Mouse (Mus musculus): Measurements from ENCODE around the gene Noct.
A peak's percentile ranks its signal among the peaks of the same experiment; 100 is the strongest.

The Noct gene

GRCm38 (mm10) chr3:51230886-51231285 is 6.6 kb downstream of the Noct start:
- no peak for DNase-seq (ENCODE audit: low spot score in 2 of 2)

- no peak for DNase-seq (ENCODE audit: low spot score in 2 of 2)
These were observed 7.3 kb downstream of the Noct start for GRCm38 (mm10) chr3:51231499-51231898.

- no peak for DNase-seq (ENCODE audit: low spot score in 2 of 2)
These were observed 8.1 kb downstream of the Noct start for GRCm38 (mm10) chr3:51232205-51232910.

GRCm38 (mm10) chr3:51233474-51233873 is 9.2 kb downstream of the Noct start:
- no peak for DNase-seq (ENCODE audit: low spot score in 2 of 2)

- peak; percentile 67 to 78 for DNase-seq (ENCODE audit: low spot score in 2 of 2)
These were observed 9.9 kb downstream of the Noct start for GRCm38 (mm10) chr3:51233918-51234751.

- no peak for DNase-seq (ENCODE audit: low spot score in 2 of 2)
These were observed 10.5 kb downstream of the Noct start for GRCm38 (mm10) chr3:51234752-51235055.

- DNase-seq (ENCODE audit: low spot score in 2 of 2): no peak
These were observed 14.3 kb downstream of the Noct start for GRCm38 (mm10) chr3:51238515-51238914.

GRCm38 (mm10) chr3:51239541-51239940 is 15.3 kb downstream of the Noct start:
- no peak for DNase-seq (ENCODE audit: low spot score in 2 of 2)

GRCm38 (mm10) chr3:51247704-51248103 is 23.5 kb downstream of the Noct start:
- DNase-seq (ENCODE audit: low spot score in 2 of 2): no peak

GRCm38 (mm10) chr3:51248600-51248999 is 24.4 kb downstream of the Noct start:
- no peak for DNase-seq (ENCODE audit: low spot score in 2 of 2)

GRCm38 (mm10) chr3:51249460-51249859 is 25.2 kb downstream of the Noct start:
- no peak for DNase-seq (ENCODE audit: low spot score in 2 of 2)

- no peak for DNase-seq (ENCODE audit: low spot score in 2 of 2)
These were observed 25.6 kb downstream of the Noct start for GRCm38 (mm10) chr3:51249866-51250265.

GRCm38 (mm10) chr3:51251057-51251456 is 26.8 kb downstream of the Noct start:
- DNase-seq (ENCODE audit: low spot score in 2 of 2): no peak

- DNase-seq (ENCODE audit: low spot score in 2 of 2): no peak
These were observed 28.0 kb downstream of the Noct start for GRCm38 (mm10) chr3:51252223-51252622.

GRCm38 (mm10) chr3:51252689-51253402 is 28.6 kb downstream of the Noct start:
- DNase-seq (ENCODE audit: low spot score in 2 of 2): no peak

- DNase-seq (ENCODE audit: low spot score in 2 of 2): no peak
These were observed 30.5 kb downstream of the Noct start for GRCm38 (mm10) chr3:51254784-51255183.

GRCm38 (mm10) chr3:51256450-51256849 is 32.2 kb downstream of the Noct start:
- no peak for DNase-seq (ENCODE audit: low spot score in 2 of 2)

- DNase-seq (ENCODE audit: low spot score in 2 of 2): no peak
These were observed 33.8 kb downstream of the Noct start for GRCm38 (mm10) chr3:51258070-51258469.

- no peak for DNase-seq (ENCODE audit: low spot score in 2 of 2)
These were observed 38.7 kb downstream of the Noct start for GRCm38 (mm10) chr3:51262942-51263341.

- DNase-seq (ENCODE audit: low spot score in 2 of 2): no peak
These were observed 44.2 kb downstream of the Noct start for GRCm38 (mm10) chr3:51268434-51268833.

GRCm38 (mm10) chr3:51270069-51270817 is 46.0 kb downstream of the Noct start:
- DNase-seq (ENCODE audit: low spot score in 2 of 2): no peak

GRCm38 (mm10) chr3:51275956-51276398 is 51.7 kb downstream of the Noct start:
- DNase-seq (ENCODE audit: low spot score in 2 of 2): peak; percentile 87 to 90

Measured in spleen, postnatal 14 days (tissue).